Mouse (Mus musculus) kidney, embryonic 16.5 days (tissue): ENCODE measurements at regions not wholly inside any gene's neighbourhood (a gene's known extent, or its start where the extent isn't known, plus 50 kb on each side); places are given as distances from the start of the nearest gene placed in this dataset.

ENCODE experiments used
- ATAC-seq: fragments of 200-750 bp; cut with Nextera tagmentation; 2 replicates; pipeline ENCODE4 v1.8.0; 2017; ENCODE audit warnings: moderate TSS enrichment; ENCODE audit not compliant: low FRiP score, low TSS enrichment
- H3K27ac ChIP-seq: fragments of 300-500 bp; sonication (generic); 2 replicates; pipeline ENCODE4 v1.5.1; 2014; ENCODE audit warnings: low read length
- H3K27me3 ChIP-seq: fragments of 300-500 bp; sonication (generic); 2 replicates; pipeline ENCODE4 v1.6.1; 2014; ENCODE audit warnings: low read length, control low read depth, mixed read lengths; ENCODE audit not compliant: insufficient read depth
- H3K36me3 ChIP-seq: fragments of 300-500 bp; sonication (generic); 2 replicates; pipeline ENCODE4 v1.6.1; 2014; ENCODE audit warnings: low read length, control low read depth, mixed read lengths; ENCODE audit not compliant: insufficient read depth
- H3K4me1 ChIP-seq: fragments of 300-500 bp; sonication (generic); 2 replicates; pipeline ENCODE4 v1.6.1; 2014; ENCODE audit warnings: low read length, control low read depth, mixed read lengths; ENCODE audit not compliant: insufficient read depth
- H3K4me2 ChIP-seq: fragments of 300-500 bp; sonication (generic); replicated peaks from 2 replicates; pipeline ENCODE4 v1.6.1; 2014; ENCODE audit warnings: low read depth, low read length
- H3K4me3 ChIP-seq: fragments of 300-500 bp; sonication (generic); 2 replicates; pipeline ENCODE4 v1.5.1; 2014; ENCODE audit warnings: mild to moderate bottlenecking, low read length
- H3K9ac ChIP-seq: fragments of 300-500 bp; sonication (generic); replicated peaks from 2 replicates; pipeline ENCODE4 v1.6.1; 2014; ENCODE audit warnings: low read length
- H3K9me3 ChIP-seq: fragments of 300-500 bp; sonication (generic); 2 replicates; pipeline ENCODE4 v1.6.1; 2016; ENCODE audit warnings: low read length, control low read depth
- WGBS: fragments of 180-500 bp; shearing (Covaris S2); extraction: QIAGEN DNeasy Blood & Tissue Kit; methylation state at CpG from one replicate; pipeline ENCODE4 v1.1.7; 2014; 5-methylcytosine and 5-hydroxymethylcytosine counted together

GRCm38 (mm10) chr1:19849918-19850317, 641.2 kb downstream of the Tfap2b start:
- H3K9ac ChIP-seq = no peak overlapping the region
- no peaks in the 10 kb centered on the region for H3K36me3 ChIP-seq
- H3K27ac ChIP-seq = no peak overlapping the region
- H3K4me2 ChIP-seq = no peak overlapping the region
- H3K4me3 ChIP-seq = no peak overlapping the region
- ATAC-seq = no peak
- WGBS = 77% methylated on average over 3 of the region's 3 CpGs
- H3K9me3 ChIP-seq = no peaks in the 10 kb centered on the region
- no peaks in the 10 kb centered on the region for H3K27me3 ChIP-seq
- no peaks in the 10 kb centered on the region for H3K4me1 ChIP-seq

DNA sequence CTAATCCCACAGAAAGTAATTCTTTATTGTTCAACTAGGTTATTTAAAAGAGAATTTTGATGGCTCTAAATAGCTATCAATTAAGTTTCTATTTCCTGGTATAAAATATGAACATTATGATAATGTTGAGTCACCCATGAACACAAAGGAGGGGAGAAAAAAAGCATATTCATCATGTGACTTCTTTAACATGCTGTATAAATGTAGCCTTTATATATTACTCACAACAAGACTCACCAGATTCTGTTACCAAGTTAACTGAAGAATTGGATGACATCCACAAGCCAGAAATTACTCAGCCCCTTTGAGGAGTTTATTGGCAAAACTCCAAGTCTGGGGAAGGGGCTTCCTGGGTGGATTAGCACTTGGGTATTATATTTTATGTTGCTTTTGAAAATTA, 648.5 kb downstream of the Tfap2b start:
- no peaks in the 10 kb centered on the region for H3K36me3 ChIP-seq
- no peak overlapping the region for H3K27ac ChIP-seq
- no peaks in the 10 kb centered on the region for H3K9me3 ChIP-seq
- no peaks in the 10 kb centered on the region for H3K4me1 ChIP-seq
- H3K4me2 ChIP-seq = no peak overlapping the region
- ATAC-seq = no peak
- no peak overlapping the region for H3K9ac ChIP-seq
- no peak overlapping the region for H3K4me3 ChIP-seq
- H3K27me3 ChIP-seq = no peaks in the 10 kb centered on the region

DNA sequence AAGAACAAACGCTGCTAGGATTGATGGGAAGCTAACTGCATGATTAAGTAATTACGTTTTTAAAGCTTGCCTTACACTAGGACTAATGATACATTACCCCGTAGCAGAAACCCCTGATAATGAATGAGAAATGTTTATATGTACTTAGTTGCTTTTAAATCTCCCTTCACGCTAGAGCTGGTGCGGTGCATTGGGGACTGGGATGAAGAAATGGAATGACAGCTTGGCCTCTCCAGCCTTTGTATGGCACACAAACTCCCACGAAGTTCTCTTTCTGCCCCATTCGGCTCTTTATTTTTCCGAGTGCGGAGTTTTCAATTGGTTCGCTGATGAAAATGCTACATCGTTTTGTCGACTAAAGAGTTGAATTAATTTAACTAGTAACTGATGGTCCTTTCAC, 659.8 kb downstream of the Tfap2b start:
- Histone ChIP-seq H3K9me3 (no peaks in the 10 kb centered on the region), H3K27ac (no peak overlapping the region), H3K4me3 (no peak overlapping the region), H3K9ac (no peak overlapping the region), H3K27me3 (no peaks in the 10 kb centered on the region), H3K4me1 (no peaks in the 10 kb centered on the region), H3K36me3 (no peaks in the 10 kb centered on the region), H3K4me2 (no peak overlapping the region)
- 78% methylated on average over 12 of the region's 12 CpGs for WGBS
- no peak for ATAC-seq

GRCm38 (mm10) chr1:19881193-19881592, 672.5 kb downstream of the Tfap2b start:
- H3K4me1 ChIP-seq = no peaks in the 10 kb centered on the region
- H3K36me3 ChIP-seq = no peaks in the 10 kb centered on the region
- no peak overlapping the region for H3K4me2 ChIP-seq
- no peak for ATAC-seq
- no peak overlapping the region for H3K27ac ChIP-seq
- H3K27me3 ChIP-seq = no peaks in the 10 kb centered on the region
- H3K9me3 ChIP-seq = no peaks in the 10 kb centered on the region
- H3K4me3 ChIP-seq = no peak overlapping the region
- no peak overlapping the region for H3K9ac ChIP-seq
- WGBS = 54% methylated on average over 8 of the region's 8 CpGs

DNA sequence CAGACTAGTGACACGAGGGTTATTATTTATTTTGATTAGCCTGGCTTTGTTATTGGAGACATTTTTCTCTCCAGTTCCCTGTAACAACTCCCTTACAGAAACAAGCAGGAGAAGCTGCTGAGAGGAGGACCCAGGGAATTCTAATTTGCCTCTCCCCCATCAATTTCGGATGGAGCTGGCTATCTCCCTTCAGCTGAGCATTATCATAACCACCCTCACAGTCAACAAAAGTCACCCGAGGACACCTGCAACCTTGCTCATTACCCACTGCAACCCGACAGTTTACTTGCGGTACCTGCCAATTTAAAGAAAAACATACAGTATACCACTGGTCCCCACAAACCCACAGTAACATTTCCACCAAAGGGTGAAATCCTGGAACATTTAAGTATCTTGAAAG, 690.7 kb downstream of the Tfap2b start:
- H3K4me2 ChIP-seq = no peak overlapping the region
- 32% methylated on average over 5 of the region's 5 CpGs for WGBS
- H3K4me3 ChIP-seq = no peak overlapping the region
- H3K36me3 ChIP-seq = no peaks in the 10 kb centered on the region
- no peaks in the 10 kb centered on the region for H3K4me1 ChIP-seq
- no peak overlapping the region for H3K27ac ChIP-seq
- ATAC-seq = no peak
- no peaks in the 10 kb centered on the region for H3K27me3 ChIP-seq
- no peaks in the 10 kb centered on the region for H3K9me3 ChIP-seq
- H3K9ac ChIP-seq = no peak overlapping the region

- no peak overlapping the region for H3K27ac ChIP-seq
- no peak overlapping the region for H3K9ac ChIP-seq
- H3K4me1 ChIP-seq = no peaks in the 10 kb centered on the region
- H3K9me3 ChIP-seq = no peaks in the 10 kb centered on the region
- no peak overlapping the region for H3K4me3 ChIP-seq
- H3K27me3 ChIP-seq = no peaks in the 10 kb centered on the region
- ATAC-seq = no peak
- H3K4me2 ChIP-seq = no peak overlapping the region
- no peaks in the 10 kb centered on the region for H3K36me3 ChIP-seq
- WGBS = 56% methylated on average over 12 of the region's 12 CpGs
Measured at GRCm38 (mm10) chr1:19899889-19900310, 691.2 kb downstream of the Tfap2b start.

DNA sequence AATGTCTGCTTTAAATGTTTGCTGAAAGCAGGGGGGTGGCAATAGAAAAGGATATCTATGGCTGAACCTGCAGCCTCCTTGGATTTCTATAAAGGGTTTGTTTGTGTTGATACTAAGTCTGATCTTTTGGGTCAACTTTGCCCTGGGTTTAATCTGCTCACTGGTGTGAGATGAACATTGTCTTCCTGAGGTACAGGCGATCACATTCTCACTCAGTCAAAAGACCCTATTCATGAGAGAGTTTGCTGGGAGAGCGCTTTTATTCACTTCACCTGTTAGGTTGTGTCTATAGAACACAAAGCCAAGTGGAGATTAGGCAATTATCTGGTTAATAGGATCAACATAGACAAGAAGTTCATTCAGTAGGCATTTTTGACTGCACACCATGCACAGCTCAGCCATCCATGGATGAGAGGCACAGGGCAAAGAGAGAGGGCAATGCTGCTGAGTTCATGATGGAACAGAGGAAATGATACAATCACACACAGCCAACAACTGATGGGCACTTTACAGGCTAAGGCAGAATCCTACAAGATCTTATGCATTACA, 692.3 kb downstream of the Tfap2b start:
- 78% methylated on average over 2 of the region's 2 CpGs for WGBS
- H3K27ac ChIP-seq = no peak overlapping the region
- H3K27me3 ChIP-seq = no peaks in the 10 kb centered on the region
- no peak overlapping the region for H3K4me2 ChIP-seq
- ATAC-seq = no peak
- no peaks in the 10 kb centered on the region for H3K4me1 ChIP-seq
- no peaks in the 10 kb centered on the region for H3K36me3 ChIP-seq
- H3K9me3 ChIP-seq = no peaks in the 10 kb centered on the region
- no peak overlapping the region for H3K4me3 ChIP-seq
- no peak overlapping the region for H3K9ac ChIP-seq

- Histone ChIP-seq H3K27ac (no peak overlapping the region), H3K4me1 (no peaks in the 10 kb centered on the region), H3K9me3 (no peaks in the 10 kb centered on the region), H3K9ac (no peak overlapping the region), H3K4me2 (no peak overlapping the region), H3K4me3 (no peak overlapping the region), H3K27me3 (no peaks in the 10 kb centered on the region), H3K36me3 (no peaks in the 10 kb centered on the region)
- ATAC-seq = no peak
- WGBS = 70% methylated on average over 2 of the region's 2 CpGs
Measured at GRCm38 (mm10) chr1:19912194-19912846, 703.6 kb downstream of the Tfap2b start.

- Histone ChIP-seq H3K4me3 (no peak overlapping the region), H3K4me1 (no peaks in the 10 kb centered on the region), H3K27ac (no peak overlapping the region), H3K9ac (no peak overlapping the region), H3K36me3 (no peaks in the 10 kb centered on the region), H3K27me3 (no peaks in the 10 kb centered on the region), H3K4me2 (no peak overlapping the region), H3K9me3 (no peaks in the 10 kb centered on the region)
- 89% methylated on average over 4 of the region's 4 CpGs for WGBS
- no peak for ATAC-seq
Measured at GRCm38 (mm10) chr1:19918762-19919161, 699.1 kb downstream of the Pkhd1 start.

DNA sequence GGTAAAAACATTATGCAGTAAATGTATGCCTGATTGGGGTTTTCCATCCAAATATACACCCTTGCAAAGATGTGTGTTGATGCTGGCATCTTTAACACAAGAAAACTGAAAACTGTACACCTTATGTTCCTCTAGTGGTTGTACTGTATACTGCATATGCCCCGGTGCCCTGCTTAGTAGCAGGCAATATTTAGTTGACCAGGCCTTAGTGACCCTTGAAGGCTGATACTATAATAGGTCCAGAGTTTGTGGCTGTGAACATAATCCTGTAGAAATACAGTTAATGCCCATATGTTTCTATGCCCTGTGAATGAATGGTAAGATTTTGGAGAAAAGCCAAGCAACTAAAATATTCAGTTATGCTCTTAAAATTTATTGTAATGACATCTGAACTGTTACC, 690.7 kb downstream of the Pkhd1 start:
- H3K27ac ChIP-seq = no peak overlapping the region
- H3K9ac ChIP-seq = no peak overlapping the region
- no peaks in the 10 kb centered on the region for H3K36me3 ChIP-seq
- H3K9me3 ChIP-seq = no peaks in the 10 kb centered on the region
- H3K27me3 ChIP-seq = no peaks in the 10 kb centered on the region
- 82% methylated on average over 1 of the region's 1 CpGs for WGBS
- no peaks in the 10 kb centered on the region for H3K4me1 ChIP-seq
- H3K4me3 ChIP-seq = no peak overlapping the region
- ATAC-seq = no peak
- no peak overlapping the region for H3K4me2 ChIP-seq
